8 mouse cellular contexts compared by ENCODE assay signal in the genomic region with DNA sequence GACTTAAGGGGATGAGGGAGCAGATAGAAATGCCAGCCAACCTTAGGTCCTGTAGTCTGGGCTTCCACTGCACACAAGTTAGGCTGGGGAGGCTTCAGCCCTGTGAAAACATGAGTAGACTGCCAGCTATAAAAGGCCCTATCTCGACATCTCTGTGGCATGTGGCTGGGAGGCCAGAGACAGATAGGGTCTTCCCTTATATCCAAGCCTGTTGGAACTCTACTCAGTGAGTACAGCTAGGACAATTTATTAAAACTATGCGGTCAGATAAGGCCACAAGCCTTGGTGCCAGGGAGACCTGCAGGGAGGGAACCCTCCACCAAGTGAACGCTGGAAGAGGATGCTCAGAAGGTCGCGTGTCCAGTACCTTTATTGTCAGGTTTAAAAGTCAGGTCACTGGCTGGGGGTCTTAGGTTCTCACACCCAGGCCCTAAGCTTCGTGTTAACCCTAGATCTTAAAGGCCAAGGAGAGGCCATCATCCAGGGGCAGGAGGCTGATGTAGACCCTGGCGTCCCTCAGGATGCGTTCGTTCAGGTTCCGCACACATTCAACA. TPM values are rescaled to one million over a fixed set of nuclear protein-coding genes. Genes with fewer than 3 reads are reported as not detected.
DNase-seq lines count a peak whose midpoint lies in the region; ATAC-seq and TF ChIP-seq lines count a peak whose summit lies in the region.

No protein-coding gene starts in this region.

- peak overlapping the region; percentile 6 for H3K4me3 ChIP-seq in cerebellum, adult 2 months (replicated peaks; ENCODE audit: insufficient read depth, low read depth, low read length)
- no peak overlapping the region for H3K4me3 ChIP-seq in testis, adult 2 months (ENCODE audit: control insufficient read depth, low read depth, low read length)
- peak overlapping the region; percentile 75 for H3K4me3 ChIP-seq in limb, embryonic 15.5 days
- peak overlapping the region; percentile 59; the same call in 1 of the 2 replicates for H3K4me3 ChIP-seq in stomach, postnatal 0 days (ENCODE audit: low read depth, low read length)

- TF ChIP-seq EP300 in stomach, postnatal 0 days (optimal IDR thresholded peaks at IDR 0.05): no peak

- peaks cover 2% of the 10 kb centered on the region for H3K36me3 ChIP-seq in testis, adult 2 months (ENCODE audit: control insufficient read depth, insufficient read depth, low read length)
- peaks cover 49% of the 10 kb centered on the region for H3K36me3 ChIP-seq in limb, embryonic 15.5 days
- peaks cover 29% of the 10 kb centered on the region for H3K36me3 ChIP-seq in stomach, postnatal 0 days (ENCODE audit: control insufficient read depth, insufficient read depth, low read length)

- H3K4me1 ChIP-seq in cerebellum, adult 2 months (ENCODE audit: control insufficient read depth, insufficient read depth, low read length): peaks cover 5% of the 10 kb centered on the region; the same call in 1 of the 2 replicates
- H3K4me1 ChIP-seq in testis, adult 2 months (ENCODE audit: control insufficient read depth, insufficient read depth, low read length): peaks cover 17% of the 10 kb centered on the region
- peaks cover 27% of the 10 kb centered on the region for H3K4me1 ChIP-seq in limb, embryonic 15.5 days
- peaks cover 3% of the 10 kb centered on the region; the same call in 1 of the 2 replicates for H3K4me1 ChIP-seq in stomach, postnatal 0 days (replicated peaks; ENCODE audit: control insufficient read depth, insufficient read depth)

- 14% methylated on average over 10 of the region's 10 CpGs for WGBS in cerebellum, adult 2 months
- WGBS in limb, embryonic 15.5 days: 18% methylated on average over 10 of the region's 10 CpGs
- WGBS in stomach, postnatal 0 days: 25% methylated on average over 10 of the region's 10 CpGs

- no peak overlapping the region for H3K27ac ChIP-seq in cerebellum, adult 2 months (ENCODE audit: insufficient read depth, low read length)
- H3K27ac ChIP-seq in testis, adult 2 months (ENCODE audit: control insufficient read depth, insufficient read depth, low read depth, low read length): no peak overlapping the region
- H3K27ac ChIP-seq in limb, embryonic 15.5 days: peak overlapping the region; percentile 63; the same call in 1 of the 2 replicates
- no peak overlapping the region for H3K27ac ChIP-seq in stomach, postnatal 0 days (replicated peaks)

- DNase-seq in cerebellum, adult 2 months: no peak
- no peak for DNase-seq in testis, postnatal 14 days (ENCODE audit: low spot score)
- no peak for DNase-seq in stomach, postnatal 0 days (ENCODE audit: low spot score)
- no peak for DNase-seq in spleen, postnatal 36 days (ENCODE audit: low spot score in 2 of 2)
- no peak for DNase-seq in adrenal gland, adult 18-20 months (ENCODE audit: low spot score in 2 of 2)

- peak overlapping the region; percentile 100 for H3K4me2 ChIP-seq in limb, embryonic 15.5 days
- peak overlapping the region; percentile 99 for H3K4me2 ChIP-seq in stomach, postnatal 0 days (replicated peaks; ENCODE audit: low read depth)

- no peaks in the 10 kb centered on the region for H3K9me3 ChIP-seq in limb, embryonic 15.5 days
- no peaks in the 10 kb centered on the region for H3K9me3 ChIP-seq in stomach, postnatal 0 days (ENCODE audit: control insufficient read depth, low read length)

- no peak overlapping the region for H3K9ac ChIP-seq in limb, embryonic 15.5 days
- 0 out of 2 replicates have a peak overlapping the region, but pooled peaks have one; percentile 69 for H3K9ac ChIP-seq in stomach, postnatal 0 days (ENCODE audit: low read length)

- H3K27me3 ChIP-seq in cerebellum, adult 2 months (ENCODE audit: control insufficient read depth, insufficient read depth, low read length): no peaks in the 10 kb centered on the region
- no peaks in the 10 kb centered on the region for H3K27me3 ChIP-seq in testis, adult 2 months (ENCODE audit: control insufficient read depth, insufficient read depth, low read length)
- no peaks in the 10 kb centered on the region for H3K27me3 ChIP-seq in limb, embryonic 15.5 days
- no peaks in the 10 kb centered on the region for H3K27me3 ChIP-seq in stomach, postnatal 0 days (ENCODE audit: control insufficient read depth, insufficient read depth, low read length)

- no peak for ATAC-seq in cerebellum, adult (ENCODE audit: insufficient number of reproducible peaks, low FRiP score, low TSS enrichment)
- ATAC-seq in limb, embryonic 15.5 days (ENCODE audit: insufficient number of reproducible peaks, low FRiP score, low TSS enrichment, low read depth): no peak
- ATAC-seq in stomach, postnatal 0 days (ENCODE audit: low FRiP score, low TSS enrichment): no peak

- no peak for TF ChIP-seq CTCF in cerebellum, adult 2 months (IDR thresholded peaks at IDR 0.05; ENCODE audit: borderline replicate concordance, insufficient read depth, low read depth, low read length)
- 0 out of 2 replicates have a peak, but pooled peaks have one; percentile 10 for TF ChIP-seq CTCF in testis, adult 2 months (IDR thresholded peaks at IDR 0.05; ENCODE audit: control insufficient read depth, insufficient read depth, insufficient replicate concordance, low read depth, low read length)
- no peak for TF ChIP-seq CTCF in stomach, postnatal 0 days (IDR thresholded peaks at IDR 0.05; ENCODE audit: low read depth)

- no peak for TF ChIP-seq POLR2A in cerebellum, adult 2 months (IDR thresholded peaks at IDR 0.05; ENCODE audit: borderline replicate concordance, insufficient read depth, low read length)
- TF ChIP-seq POLR2A in testis, adult 2 months (IDR thresholded peaks at IDR 0.05; ENCODE audit: control insufficient read depth, low read depth, low read length): no peak

RNA-seq across cellular contexts. Expression of gene Comtd1, which starts 1.9 kb away (rescaled TPM):
- polyA plus RNA-seq in cerebellum, adult 2 months (2012; rRNA removed): 44.7 and 45.7 TPM in 2 replicates
- 5.9 and 6.4 TPM in 2 replicates for polyA plus RNA-seq in testis, adult 2 months (2012; rRNA removed)
- 21.7 and 22.5 TPM in 2 replicates for polyA plus RNA-seq in limb, embryonic 15.5 days (2015; fragmentation: Nextera tagmentation; extraction: Ambion mirVana)
- 39.2 and 45.8 TPM in 2 replicates for polyA plus RNA-seq in stomach, postnatal 0 days (2015; fragmentation: Nextera tagmentation; extraction: Ambion mirVana)
- total RNA-seq in adrenal gland, adult 18-20 months (2021): 10 to 100 TPM; 60.4 to 63.9 TPM

RNA-seq across cellular contexts. Expression of gene Vdac2, which starts 21.9 kb away (rescaled TPM):
- 247 and 258 TPM in 2 replicates for polyA plus RNA-seq in cerebellum, adult 2 months (2012; rRNA removed)
- 402 and 429 TPM in 2 replicates for polyA plus RNA-seq in testis, adult 2 months (2012; rRNA removed)
- polyA plus RNA-seq in limb, embryonic 15.5 days (2015; fragmentation: Nextera tagmentation; extraction: Ambion mirVana): 207 and 225 TPM in 2 replicates
- 276 and 279 TPM in 2 replicates for polyA plus RNA-seq in stomach, postnatal 0 days (2015; fragmentation: Nextera tagmentation; extraction: Ambion mirVana)
- total RNA-seq in adrenal gland, adult 18-20 months (2021): 100 to 1,000 TPM; 205 to 245 TPM
